Mouse (Mus musculus) T-helper 17 cell (primary cell): ENCODE measurements around the gene Kcns1.
"Not testable (repeated sequence)": the region's sequence is repeated elsewhere in the genome, so short reads cannot be mapped to it uniquely, and the experiment has no call there.

Experiments used
- in situ Hi-C, 2 experiments: fragments of 300-600 bp; cut with MboI, MseI; formaldehyde crosslinking; loops; 1 replicate in 1 of 2; 2 replicates in 1 of 2; pipeline ENCODE4 v1.15.1; 2025; ENCODE audit warnings: high pct_unique_total_duplicates in 2 of 2

Kcns1 gene

GRCm38 (mm10) chr2:164170902-164171301 is at the start of gene Kcns1:
TSS of gene Kcns1 (minus strand) at chr2:164171113.
- in situ Hi-C loops: no loop called here

- in situ Hi-C loops: no loop called here
Measured at GRCm38 (mm10) chr2:164219295-164219694, 48.4 kb upstream of the Kcns1 start.

- in situ Hi-C loops: no loop called here
Measured at GRCm38 (mm10) chr2:164212711-164213110, 41.8 kb upstream of the Kcns1 start.

- in situ Hi-C loops: no loop called here
Measured at GRCm38 (mm10) chr2:164210892-164211291, 40.0 kb upstream of the Kcns1 start.

- in situ Hi-C loops: no loop called here
Measured at GRCm38 (mm10) chr2:164206676-164207075, 35.8 kb upstream of the Kcns1 start.

- in situ Hi-C loops: not testable (repeated sequence)
Measured at GRCm38 (mm10) chr2:164206011-164206410, 35.1 kb upstream of the Kcns1 start.

- in situ Hi-C loops: no loop called here
Measured at GRCm38 (mm10) chr2:164199626-164200327, 28.9 kb upstream of the Kcns1 start, which contains the start of gene Wfdc15a. TSS of gene Wfdc15a (minus strand) at chr2:164200130.

- in situ Hi-C loops: no loop called here
Measured at GRCm38 (mm10) chr2:164196700-164196990, 25.7 kb upstream of the Kcns1 start.

GRCm38 (mm10) chr2:164195971-164196699 is 25.2 kb upstream of the Kcns1 start:
- in situ Hi-C loops: no loop called here

- in situ Hi-C loops: no loop called here
Measured at GRCm38 (mm10) chr2:164194959-164195630, 24.2 kb upstream of the Kcns1 start.

GRCm38 (mm10) chr2:164192279-164192678 is 21.4 kb upstream of the Kcns1 start:
- in situ Hi-C loops: no loop called here

GRCm38 (mm10) chr2:164190576-164190975 is 19.7 kb upstream of the Kcns1 start, which contains the start of gene Wfdc12:
TSS of gene Wfdc12 (minus strand) at chr2:164190608.
- in situ Hi-C loops: no loop called here

GRCm38 (mm10) chr2:164188722-164189121 is 17.8 kb upstream of the Kcns1 start:
- in situ Hi-C loops: no loop called here

GRCm38 (mm10) chr2:164184145-164184719 is 13.3 kb upstream of the Kcns1 start:
- in situ Hi-C loops: no loop called here

- in situ Hi-C loops: no loop called here
Measured at GRCm38 (mm10) chr2:164183340-164183739, 12.4 kb upstream of the Kcns1 start.

- in situ Hi-C loops: no loop called here
Measured at GRCm38 (mm10) chr2:164182692-164183255, 11.9 kb upstream of the Kcns1 start, which contains the start of gene Wfdc5. TSS of gene Wfdc5 (minus strand) at chr2:164182742.

GRCm38 (mm10) chr2:164180770-164181169 is 9.9 kb upstream of the Kcns1 start:
- in situ Hi-C loops: no loop called here

- in situ Hi-C loops: no loop called here
Measured at GRCm38 (mm10) chr2:164180124-164180523, 9.2 kb upstream of the Kcns1 start.

- in situ Hi-C loops: no loop called here
Measured at GRCm38 (mm10) chr2:164177831-164178230, 6.9 kb upstream of the Kcns1 start.

GRCm38 (mm10) chr2:164175850-164176249 is 4.9 kb upstream of the Kcns1 start:
- in situ Hi-C loops: no loop called here

- in situ Hi-C loops: no loop called here
Measured at GRCm38 (mm10) chr2:164174649-164175395, 3.9 kb upstream of the Kcns1 start.
